Mouse (Mus musculus) megakaryocyte, embryonic 14.5 days (primary cell): ENCODE measurements at regions not wholly inside any gene's neighbourhood (a gene's known extent, or its start where the extent isn't known, plus 50 kb on each side); places are given as distances from the start of the nearest gene placed in this dataset.

Experiments used
- FLI1 ChIP-seq: IDR thresholded peaks from 2 replicates; pipeline ENCODE4 v1.6.1; 2012; ENCODE audit warnings: low read length, inconsistent platforms, mixed read lengths
- GATA1 ChIP-seq: IDR thresholded peaks from 3 replicates; pipeline ENCODE4 v1.6.1; 2012; ENCODE audit warnings: mixed read lengths, low read length, inconsistent platforms, borderline replicate concordance

DNA sequence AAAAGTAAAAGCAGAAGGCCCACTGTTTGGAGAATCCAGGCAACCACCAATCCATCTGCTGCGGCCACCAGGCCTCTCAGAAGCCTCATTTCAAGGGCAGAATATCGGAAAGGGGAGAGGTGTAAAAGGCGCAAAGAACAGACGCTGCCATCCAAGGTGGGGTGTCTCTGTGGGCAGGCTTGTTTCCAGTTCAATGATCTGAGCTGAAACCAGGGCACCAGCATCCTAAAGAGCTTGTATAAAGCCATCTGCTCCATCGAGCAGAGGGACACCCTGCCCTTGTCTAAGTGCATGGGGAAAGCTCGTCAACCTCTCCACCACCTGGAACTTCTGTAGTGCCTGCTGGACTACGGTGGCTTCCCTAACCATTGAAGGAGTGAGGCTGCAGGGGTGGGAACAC lies 363.7 kb upstream of the Spred2 start:
- TF ChIP-seq GATA1 = no peak
- no peak for TF ChIP-seq FLI1
